Comparison of ENCODE assay signal across 12 mouse cellular contexts in genomic region chr2:156716683-156717082, GRCm38 (mm10). TPM values are rescaled to one million over a fixed set of nuclear protein-coding genes. Genes with fewer than 3 reads are reported as not detected.
A peak's percentile ranks its signal among the peaks of the same experiment; 100 is the strongest.
DNase-seq lines count a peak whose midpoint lies in the region; ATAC-seq and TF ChIP-seq lines count a peak whose summit lies in the region.
"Had no signal": no experiment of that assay in that cellular context is flagged by ENCODE, and none has a peak within 500 bp of the region (broad histone marks: within the 10 kb centered on the region; RNA-seq: fewer than 3 reads in every experiment).

No protein-coding gene starts in this region.

- no peaks in the 10 kb centered on the region for H3K27me3 ChIP-seq in heart, postnatal 0 days (ENCODE audit: control insufficient read depth, insufficient read depth, low read length)
- peaks cover 10% of the 10 kb centered on the region for H3K27me3 ChIP-seq in megakaryocyte, embryonic 14.5 days (replicated peaks)
- no peaks in the 10 kb centered on the region for H3K27me3 ChIP-seq in hindbrain, postnatal 0 days (ENCODE audit: insufficient read depth, low read length)
- H3K27me3 ChIP-seq: stomach, embryonic 15.5 days had no signal

- no peak for TF ChIP-seq EP300 in heart, postnatal 0 days (IDR thresholded peaks at IDR 0.05; ENCODE audit: low read depth)

- 65% methylated on average over 6 of the region's 6 CpGs for WGBS in heart, postnatal 0 days
- 70% methylated on average over 6 of the region's 6 CpGs for WGBS in hindbrain, postnatal 0 days

- peak overlapping the region; percentile 56; the same call in 1 of the 2 replicates for H3K4me2 ChIP-seq in heart, postnatal 0 days (ENCODE audit: low read depth, low read length)
- H3K4me2 ChIP-seq in hindbrain, postnatal 0 days (ENCODE audit: low read depth, low read length): peak overlapping the region; percentile 25; the same call in 1 of the 2 replicates

- H3K9ac ChIP-seq in heart, postnatal 0 days (replicated peaks; ENCODE audit: low read depth, low read length): no peak overlapping the region
- H3K9ac ChIP-seq in hindbrain, postnatal 0 days (replicated peaks; ENCODE audit: low read length): no peak overlapping the region
- H3K9ac ChIP-seq: liver, embryonic 14.5 days had no signal

- H3K36me3 ChIP-seq in heart, postnatal 0 days (replicated peaks; ENCODE audit: control insufficient read depth, insufficient read depth, low read length): peaks cover 6% of the 10 kb centered on the region; the same call in 1 of the 2 replicates
- H3K36me3 ChIP-seq in megakaryocyte, embryonic 14.5 days (replicated peaks; ENCODE audit: low read length): peaks cover 52% of the 10 kb centered on the region
- no peaks in the 10 kb centered on the region for H3K36me3 ChIP-seq in hindbrain, postnatal 0 days (ENCODE audit: insufficient read depth, low read length)
- H3K36me3 ChIP-seq: stomach, embryonic 15.5 days had no signal

- no peak for ATAC-seq in heart, postnatal 0 days (ENCODE audit: insufficient read depth, low read depth)
- no peak for ATAC-seq in megakaryocyte, adult 5-6 weeks (ENCODE audit: poor library complexity, severe bottlenecking)
- ATAC-seq in hindbrain, postnatal 0 days: no peak

- DNase-seq in cerebellum, adult 18-20 months: peak; percentile 43 to 54
- DNase-seq in cerebellum, postnatal 4 days (ENCODE audit: low spot score in 2 of 2): no peak
- no peak for DNase-seq in heart, postnatal 0 days (ENCODE audit: low spot score)
- no peak for DNase-seq in heart, adult 9 months (ENCODE audit: low spot score in 2 of 2)
- DNase-seq in hindbrain, postnatal 0 days (ENCODE audit: low spot score): no peak
- no peak for DNase-seq in thymus, postnatal 10 days (ENCODE audit: low spot score in 2 of 2)
- DNase-seq: adrenal gland, adult 8-10 months had no signal

- peaks cover 28% of the 10 kb centered on the region for H3K4me1 ChIP-seq in heart, postnatal 0 days (ENCODE audit: control insufficient read depth, insufficient read depth)
- peaks cover 35% of the 10 kb centered on the region for H3K4me1 ChIP-seq in megakaryocyte, embryonic 14.5 days
- peaks cover 17% of the 10 kb centered on the region for H3K4me1 ChIP-seq in hindbrain, postnatal 0 days (ENCODE audit: insufficient read depth, low read length)

- no peak overlapping the region for H3K4me3 ChIP-seq in heart, postnatal 0 days (ENCODE audit: low read depth, low read length)
- H3K4me3 ChIP-seq in megakaryocyte, embryonic 14.5 days (replicated peaks): peak overlapping the region; percentile 38
- no peak overlapping the region for H3K4me3 ChIP-seq in hindbrain, postnatal 0 days (ENCODE audit: low read length)

- no peak overlapping the region for H3K27ac ChIP-seq in heart, postnatal 0 days (ENCODE audit: low read depth)
- H3K27ac ChIP-seq in hindbrain, postnatal 0 days: no peak overlapping the region
- H3K27ac ChIP-seq: liver, embryonic 14.5 days; macrophage had no signal

- TF ChIP-seq CTCF in heart, postnatal 0 days (IDR thresholded peaks at IDR 0.05; ENCODE audit: low read depth): no peak
- TF ChIP-seq CTCF in hindbrain, postnatal 0 days (IDR thresholded peaks at IDR 0.05; ENCODE audit: low read depth): no peak

- no peaks in the 10 kb centered on the region for H3K9me3 ChIP-seq in heart, postnatal 0 days (replicated peaks; ENCODE audit: control insufficient read depth, low read length)
- peaks cover 4% of the 10 kb centered on the region; the same call in 1 of the 2 replicates for H3K9me3 ChIP-seq in megakaryocyte, embryonic 14.5 days
- no peaks in the 10 kb centered on the region for H3K9me3 ChIP-seq in hindbrain, postnatal 0 days (ENCODE audit: low read length)
- H3K9me3 ChIP-seq: stomach, embryonic 15.5 days had no signal

RNA-seq across cellular contexts. Expression of gene Myl9, which starts 58.5 kb away (rescaled TPM):
- total RNA-seq in heart, postnatal 0 days (2014; rRNA removed; ENCODE audit: low replicate concordance): 1,299 and 1,431 TPM in 2 replicates
- 1,847 and 1,885 TPM in 2 replicates for polyA plus RNA-seq in heart, postnatal 0 days (2015; fragmentation: Nextera tagmentation; extraction: Ambion mirVana)
- polyA plus RNA-seq in megakaryocyte, embryonic 14.5 days (2012; ENCODE audit: insufficient read depth, low replicate concordance): 143 and 182 TPM in 2 replicates
- total RNA-seq in megakaryocyte, adult 5-6 weeks (2015): not detected in 2 replicates
- total RNA-seq in megakaryocyte, adult 5-6 weeks (2017): not detected in 2 replicates
- total RNA-seq in hindbrain, postnatal 0 days (2014; rRNA removed): 38.4 and 41.7 TPM in 2 replicates
- 32.5 and 38.4 TPM in 2 replicates for polyA plus RNA-seq in hindbrain, postnatal 0 days (2015; fragmentation: Nextera tagmentation; extraction: Ambion mirVana)
- polyA plus RNA-seq: macrophage had no signal

Comparison
In these comparisons a context has a peak if more than half of its experiments do, and no peak if none do; other contexts are left out.
1. DNase-seq: peak in cerebellum, adult 18-20 months (2 of 2); none in cerebellum, postnatal 4 days (0 of 2), heart, postnatal 0 days (single experiment), heart, adult 9 months (0 of 2), hindbrain, postnatal 0 days (single experiment) and thymus, postnatal 10 days (0 of 2).
2. RNA of gene Myl9, which starts 58.5 kb away (total RNA-seq): 1,299 to 1,431 TPM in heart, postnatal 0 days; 38.4 to 41.7 TPM in hindbrain, postnatal 0 days and not detected in megakaryocyte, adult 5-6 weeks; every median in the first group is over 10 times any median in the second.